Mouse (Mus musculus): ENCODE results near the gene Slc11a1.
A peak's percentile ranks its signal among the peaks of the same experiment; 100 is the strongest.

Gene Slc11a1

GRCm38 (mm10) chr1:74408589-74409504, 33.9 kb downstream of the Slc11a1 start, which contains the start of gene Vil1:
Gene Vil1 (plus strand): TSS chr1:74409376.
- no peak for DNase-seq (ENCODE audit: low read depth, low spot score)

GRCm38 (mm10) chr1:74411753-74412325, 36.8 kb downstream of the Slc11a1 start:
- no peak for DNase-seq (ENCODE audit: low read depth, low spot score)

GRCm38 (mm10) chr1:74412711-74413110, 37.7 kb downstream of the Slc11a1 start:
- DNase-seq (ENCODE audit: low read depth, low spot score), result no peak

- DNase-seq (ENCODE audit: low read depth, low spot score), result peak; percentile 88
Measured at GRCm38 (mm10) chr1:74415143-74415542, 40.1 kb downstream of the Slc11a1 start.

GRCm38 (mm10) chr1:74418747-74419439, 43.9 kb downstream of the Slc11a1 start:
- peak; percentile 27 for DNase-seq (ENCODE audit: low read depth, low spot score)

GRCm38 (mm10) chr1:74419440-74419794, 44.4 kb downstream of the Slc11a1 start:
- DNase-seq (ENCODE audit: low read depth, low spot score), result no peak

GRCm38 (mm10) chr1:74423147-74423546, 48.2 kb downstream of the Slc11a1 start:
- DNase-seq (ENCODE audit: low read depth, low spot score), result peak; percentile 37

- no peak for DNase-seq (ENCODE audit: low read depth, low spot score)
Measured at GRCm38 (mm10) chr1:74425845-74426244, 50.9 kb downstream of the Slc11a1 start.

GRCm38 (mm10) chr1:74433220-74433619, 58.2 kb downstream of the Slc11a1 start:
- no peak for DNase-seq (ENCODE audit: low read depth, low spot score)

- DNase-seq (ENCODE audit: low read depth, low spot score), result no peak
Measured at GRCm38 (mm10) chr1:74434596-74434995, 59.6 kb downstream of the Slc11a1 start.

- no peak for DNase-seq (ENCODE audit: low read depth, low spot score)
Measured at GRCm38 (mm10) chr1:74435563-74435962, 60.6 kb downstream of the Slc11a1 start.

Data from brain, adult 2 months (tissue).